Mouse (Mus musculus): ENCODE results near the gene Isca1. TPM values are rescaled to one million over a fixed set of nuclear protein-coding genes. Genes with fewer than 3 reads are reported as not detected.
A peak's percentile ranks its signal among the peaks of the same experiment; 100 is the strongest.

The Isca1 gene
- polyA plus RNA-seq, 1 experiment, result 130 TPM

- TF ChIP-seq CTCF (IDR thresholded peaks at IDR 0.05; ENCODE audit: borderline replicate concordance, extremely low read depth, insufficient read depth, insufficient read length), result peak; percentile 27; the same call in 1 of the 2 replicates
- no peak for TF ChIP-seq POLR2A (IDR thresholded peaks at IDR 0.05; ENCODE audit: borderline replicate concordance, extremely low read depth, insufficient read depth, insufficient read length, poor library complexity, severe bottlenecking)
- DNase-seq (ENCODE audit: low read depth), result no peak
Observed at GRCm38 (mm10) chr13:59779213-59779612, 9.6 kb upstream of the Isca1 start.

DNA sequence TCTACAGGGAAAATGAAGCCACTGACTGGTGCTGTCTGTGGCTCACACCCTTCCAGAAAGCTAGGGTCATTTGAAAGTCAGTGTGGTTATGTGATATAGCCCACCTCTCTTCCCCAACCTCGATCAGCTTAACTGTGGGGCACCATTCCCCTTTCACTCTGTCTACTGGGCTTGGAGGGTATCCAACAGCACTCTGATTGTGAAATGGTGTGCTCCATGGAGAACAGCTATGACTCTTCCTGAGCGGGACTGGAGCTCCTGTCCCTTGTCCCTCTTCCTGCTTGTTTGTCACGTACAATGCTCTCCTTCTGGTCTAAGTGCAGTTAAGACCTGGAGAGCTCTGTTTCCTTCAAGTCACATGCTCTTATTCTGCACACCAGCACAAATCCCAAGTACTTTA lies 5.6 kb upstream of the Isca1 start:
- TF ChIP-seq CTCF (IDR thresholded peaks at IDR 0.05; ENCODE audit: borderline replicate concordance, extremely low read depth, insufficient read depth, insufficient read length) (no peak), POLR2A (IDR thresholded peaks at IDR 0.05; ENCODE audit: borderline replicate concordance, extremely low read depth, insufficient read depth, insufficient read length, poor library complexity, severe bottlenecking) (no peak)
- no peak for DNase-seq (ENCODE audit: low read depth)

- TF ChIP-seq POLR2A (IDR thresholded peaks at IDR 0.05; ENCODE audit: borderline replicate concordance, extremely low read depth, insufficient read depth, insufficient read length, poor library complexity, severe bottlenecking), result no peak
- TF ChIP-seq CTCF (IDR thresholded peaks at IDR 0.05; ENCODE audit: borderline replicate concordance, extremely low read depth, insufficient read depth, insufficient read length), result no peak
- DNase-seq (ENCODE audit: low read depth), result peak; percentile 59
Observed at GRCm38 (mm10) chr13:59771257-59771656, 1.6 kb upstream of the Isca1 start.

- DNase-seq (ENCODE audit: low read depth), result no peak
- no peak for TF ChIP-seq POLR2A (IDR thresholded peaks at IDR 0.05; ENCODE audit: borderline replicate concordance, extremely low read depth, insufficient read depth, insufficient read length, poor library complexity, severe bottlenecking)
- no peak for TF ChIP-seq CTCF (IDR thresholded peaks at IDR 0.05; ENCODE audit: borderline replicate concordance, extremely low read depth, insufficient read depth, insufficient read length)
Observed at GRCm38 (mm10) chr13:59770847-59771246, 1.2 kb upstream of the Isca1 start.

- peak; percentile 96 for DNase-seq (ENCODE audit: low read depth)
- peak; percentile 30; the same call in 1 of the 2 replicates for TF ChIP-seq CTCF (IDR thresholded peaks at IDR 0.05; ENCODE audit: borderline replicate concordance, extremely low read depth, insufficient read depth, insufficient read length)
- no peak; the same call in 1 of the 2 replicates for TF ChIP-seq POLR2A (IDR thresholded peaks at IDR 0.05; ENCODE audit: borderline replicate concordance, extremely low read depth, insufficient read depth, insufficient read length, poor library complexity, severe bottlenecking)
Observed at GRCm38 (mm10) chr13:59770164-59770562, 553 bp upstream of the Isca1 start.

DNA sequence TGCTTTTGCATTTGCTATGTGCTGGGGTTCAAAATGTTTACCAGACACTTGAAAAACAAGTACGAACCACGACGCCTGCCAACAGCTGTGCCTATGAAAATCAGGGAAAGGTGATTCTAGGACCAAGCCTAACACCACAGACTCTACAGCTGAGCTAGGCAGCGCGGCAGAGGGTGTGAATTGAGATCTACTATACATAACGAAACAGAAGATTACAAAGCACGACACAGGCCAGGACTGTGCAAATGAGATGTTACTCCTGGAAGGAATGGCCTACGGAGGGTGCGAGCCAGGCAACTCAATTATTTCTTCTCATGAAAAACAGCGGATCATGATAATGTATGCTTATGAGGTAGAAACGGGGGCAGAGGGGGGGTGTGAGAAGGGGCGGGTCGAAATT lies 1.1 kb downstream of the Isca1 start:
- peak; percentile 15 for DNase-seq (ENCODE audit: low read depth)
- TF ChIP-seq POLR2A (IDR thresholded peaks at IDR 0.05; ENCODE audit: borderline replicate concordance, extremely low read depth, insufficient read depth, insufficient read length, poor library complexity, severe bottlenecking) (no peak), CTCF (IDR thresholded peaks at IDR 0.05; ENCODE audit: borderline replicate concordance, extremely low read depth, insufficient read depth, insufficient read length) (no peak)

DNA sequence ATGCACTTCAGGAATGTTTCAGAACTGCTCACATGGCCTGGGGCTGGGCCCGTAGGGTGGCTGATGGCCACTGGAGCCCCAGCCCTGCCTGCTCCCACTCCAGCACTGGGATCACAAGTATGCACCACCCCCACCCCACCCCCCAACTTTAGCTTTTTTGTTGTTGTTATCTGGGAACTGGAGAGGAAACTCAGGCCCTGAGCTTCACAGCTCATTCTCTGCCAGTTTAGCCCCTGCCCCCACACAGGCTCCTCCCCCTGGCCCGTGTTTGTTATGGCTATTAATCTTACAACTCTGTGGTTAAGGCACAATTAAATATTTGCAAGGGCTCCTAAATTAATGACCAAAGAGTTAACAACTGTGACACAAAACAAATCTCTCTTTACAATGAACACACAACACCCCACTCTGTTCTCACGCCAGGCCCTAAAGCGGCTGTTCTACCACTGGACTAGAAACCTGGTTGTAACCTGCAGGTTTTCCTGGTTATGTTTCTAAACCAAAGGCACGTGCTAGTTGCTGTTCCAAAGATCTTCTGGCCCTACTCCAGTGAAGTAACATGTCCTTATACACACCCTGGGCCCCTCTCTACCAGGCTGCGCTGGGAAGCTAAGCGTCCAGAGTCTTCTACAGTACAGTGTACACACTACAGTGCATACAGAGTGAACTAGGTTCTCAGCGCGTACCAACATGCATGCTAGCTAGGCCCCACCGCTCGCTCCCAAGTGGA lies 2.7 kb downstream of the Isca1 start:
- no peak for DNase-seq (ENCODE audit: low read depth)
- TF ChIP-seq CTCF (IDR thresholded peaks at IDR 0.05; ENCODE audit: borderline replicate concordance, extremely low read depth, insufficient read depth, insufficient read length) (no peak), POLR2A (IDR thresholded peaks at IDR 0.05; ENCODE audit: borderline replicate concordance, extremely low read depth, insufficient read depth, insufficient read length, poor library complexity, severe bottlenecking) (no peak)

DNA sequence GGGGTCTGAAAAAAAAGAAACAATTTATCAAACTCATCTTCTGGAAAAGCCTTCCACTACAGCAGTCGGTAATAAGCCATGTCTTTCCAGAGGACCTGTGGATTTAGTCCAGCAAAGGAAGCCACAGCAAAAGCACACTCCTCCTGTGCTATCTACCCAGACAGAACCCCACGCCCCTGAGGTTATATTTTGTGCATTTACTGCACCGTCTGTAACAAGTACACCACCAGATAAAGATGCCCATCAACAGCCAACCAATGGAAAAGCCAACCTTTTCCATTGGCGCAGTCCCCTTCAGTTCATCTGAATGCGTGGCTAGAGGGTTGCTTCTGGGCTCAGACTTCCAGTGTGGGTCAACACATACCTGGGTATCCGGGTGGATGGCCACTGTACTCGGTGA lies 6.8 kb downstream of the Isca1 start:
- DNase-seq (ENCODE audit: low read depth), result no peak
- no peak for TF ChIP-seq CTCF (IDR thresholded peaks at IDR 0.05; ENCODE audit: borderline replicate concordance, extremely low read depth, insufficient read depth, insufficient read length)

GRCm38 (mm10) chr13:59756906-59757305 lies 12.7 kb downstream of the Isca1 start:
- TF ChIP-seq CTCF (IDR thresholded peaks at IDR 0.05; ENCODE audit: borderline replicate concordance, extremely low read depth, insufficient read depth, insufficient read length), result no peak
- no peak for TF ChIP-seq POLR2A (IDR thresholded peaks at IDR 0.05; ENCODE audit: borderline replicate concordance, extremely low read depth, insufficient read depth, insufficient read length, poor library complexity, severe bottlenecking)
- peak; percentile 3 for DNase-seq (ENCODE audit: low read depth)

GRCm38 (mm10) chr13:59750310-59750709 lies 19.3 kb downstream of the Isca1 start:
- DNase-seq (ENCODE audit: low read depth), result no peak
- TF ChIP-seq POLR2A (IDR thresholded peaks at IDR 0.05; ENCODE audit: borderline replicate concordance, extremely low read depth, insufficient read depth, insufficient read length, poor library complexity, severe bottlenecking) (no peak), CTCF (IDR thresholded peaks at IDR 0.05; ENCODE audit: borderline replicate concordance, extremely low read depth, insufficient read depth, insufficient read length) (no peak)

DNA sequence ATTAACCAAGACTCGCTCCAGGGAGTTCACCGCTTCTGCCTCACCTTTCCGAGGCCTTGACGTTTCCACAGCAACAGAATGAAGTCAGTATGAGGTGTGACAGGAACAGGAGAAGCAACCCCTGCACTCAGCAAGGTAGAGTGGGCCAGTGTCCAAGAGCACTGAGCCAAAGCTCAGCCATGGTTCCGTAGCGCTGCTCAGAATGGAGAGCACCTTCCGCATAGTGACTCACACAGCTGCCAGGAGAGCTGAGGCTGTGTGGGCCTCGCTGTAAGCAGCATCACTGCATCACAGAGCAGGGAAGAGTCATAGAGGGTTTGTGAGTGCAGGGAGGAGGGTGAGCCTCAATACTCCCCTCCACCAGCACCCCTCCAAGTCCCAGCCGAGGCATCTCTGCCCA lies 22.9 kb downstream of the Isca1 start, which contains the start of gene 1700014D04Rik:
Gene 1700014D04Rik, minus strand, starts transcription at position 42 of the 400 bp plus-strand sequence.
- no peak for DNase-seq (ENCODE audit: low read depth)
- TF ChIP-seq CTCF (IDR thresholded peaks at IDR 0.05; ENCODE audit: borderline replicate concordance, extremely low read depth, insufficient read depth, insufficient read length), result no peak

GRCm38 (mm10) chr13:59746164-59746563 lies 23.4 kb downstream of the Isca1 start:
- TF ChIP-seq CTCF (IDR thresholded peaks at IDR 0.05; ENCODE audit: borderline replicate concordance, extremely low read depth, insufficient read depth, insufficient read length) (no peak), POLR2A (IDR thresholded peaks at IDR 0.05; ENCODE audit: borderline replicate concordance, extremely low read depth, insufficient read depth, insufficient read length, poor library complexity, severe bottlenecking) (no peak)
- no peak for DNase-seq (ENCODE audit: low read depth)

All from brain, embryonic 14.5 days (tissue).